Mouse (Mus musculus) frontal cortex, postnatal 36 days (tissue): Measurements from ENCODE around the gene Timm9.

Experiments
- DNase-seq, 2 experiments: peaks; one replicate each; pipeline ENCODE4 v3.0.0; 2022; ENCODE audit warnings: low spot score in 2 of 2

Gene Timm9

DNA sequence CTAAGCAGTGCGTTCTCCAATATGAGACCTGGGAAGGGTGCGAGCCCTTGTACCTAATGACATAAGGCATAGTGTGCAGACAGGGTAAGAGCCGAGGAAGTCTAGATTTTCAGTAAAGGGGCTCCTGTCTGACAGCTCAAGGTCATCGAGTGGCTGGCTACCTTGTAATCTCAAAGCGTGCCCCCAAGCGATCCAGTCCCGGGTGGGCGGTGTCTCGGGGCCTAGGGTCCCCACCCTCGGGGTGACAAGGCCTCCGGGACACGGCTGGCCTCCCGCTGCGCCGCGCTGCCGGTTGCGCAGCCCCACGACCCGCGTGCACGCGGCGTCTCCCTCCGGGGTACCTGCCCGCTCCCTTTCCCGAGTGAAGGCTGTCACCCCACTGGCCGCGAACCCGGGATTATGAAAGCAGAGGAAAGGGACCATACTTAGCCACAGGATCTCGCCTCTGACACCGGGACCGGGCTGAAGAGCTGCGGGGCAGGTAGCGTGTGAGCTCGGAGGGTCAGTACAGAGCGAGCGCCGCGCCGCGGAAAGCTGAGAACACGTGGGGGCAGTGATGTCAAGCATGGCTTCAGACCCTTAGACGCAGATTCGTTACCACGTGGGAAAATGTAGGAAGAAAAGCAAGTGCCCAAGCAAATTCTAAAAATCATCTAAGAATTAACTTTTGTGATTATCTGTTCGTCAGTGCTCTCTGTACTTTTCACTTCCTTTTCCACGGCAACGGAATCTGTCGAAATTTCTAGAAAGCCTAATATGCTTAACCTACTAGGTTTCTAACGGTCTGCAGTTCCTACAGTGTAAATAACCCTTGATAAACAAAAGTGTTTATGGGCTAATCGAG is at the start of gene Timm9, which contains the start of gene 2700049A03Rik:
TSS of gene Timm9 (minus strand) at position 555 of the 844 bp plus-strand sequence.
TSS of gene 2700049A03Rik (plus strand) at position 719 of the 844 bp plus-strand sequence.
- DNase-seq, result peak; percentile 88 to 90

DNA sequence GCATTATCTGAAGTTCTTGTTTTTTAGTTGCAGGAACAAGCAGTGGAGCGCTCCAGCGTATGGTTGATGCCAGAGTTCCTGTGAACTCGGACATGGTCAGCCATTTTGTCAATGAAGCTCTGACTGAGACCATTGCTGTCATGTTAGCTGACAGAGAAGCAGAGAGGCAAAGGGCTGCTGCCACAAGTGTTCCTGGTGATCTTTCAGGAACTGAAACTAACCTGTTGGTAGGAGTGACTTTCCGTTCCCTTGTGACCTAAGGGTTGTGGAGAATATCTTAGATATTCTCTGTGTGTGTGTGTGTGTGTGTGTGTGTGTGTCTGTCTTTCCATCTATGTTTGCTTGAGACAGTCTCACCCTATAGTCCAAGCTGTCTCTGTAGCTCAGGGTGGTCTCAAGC is 47.9 kb upstream of the Timm9 start:
- no peak for DNase-seq

DNA sequence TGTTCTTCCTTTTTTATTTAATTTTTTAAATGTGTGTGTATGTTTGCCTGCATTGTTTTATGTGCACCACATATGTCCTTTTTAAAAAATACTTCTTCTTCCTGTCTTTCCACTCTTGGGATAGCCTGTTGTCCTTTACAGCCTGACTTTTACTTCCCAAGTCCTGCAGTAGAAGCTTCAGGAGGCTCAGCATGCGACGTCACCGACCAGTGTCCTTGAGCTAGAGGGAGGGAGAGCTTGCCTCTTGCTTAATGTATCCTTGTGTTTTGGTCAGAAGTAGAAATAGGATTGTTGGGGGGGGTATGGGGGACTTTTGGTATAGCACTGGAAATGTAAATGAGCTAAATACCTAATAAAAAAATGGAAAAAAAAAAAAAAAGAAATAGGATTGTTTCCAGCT is 47.3 kb upstream of the Timm9 start:
- DNase-seq, result no peak

DNA sequence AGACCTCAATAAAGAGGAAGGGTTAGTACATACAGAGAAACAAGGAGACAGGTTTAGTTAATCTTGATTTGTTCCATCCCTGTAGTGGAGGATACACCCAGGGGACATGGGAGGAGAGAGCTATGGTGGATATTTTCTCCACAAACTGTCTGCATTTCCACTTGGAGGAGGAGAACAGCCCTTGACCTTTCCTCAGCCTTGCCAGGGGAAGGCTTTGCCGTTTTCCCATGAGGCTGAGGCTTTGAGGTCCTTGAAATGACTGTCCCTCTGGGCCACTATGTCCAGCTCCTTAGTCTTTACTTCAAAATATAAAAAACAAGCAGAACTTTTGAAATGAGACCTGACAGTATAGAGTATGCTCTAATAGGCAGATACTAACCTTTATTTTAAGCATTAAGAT is 33.4 kb upstream of the Timm9 start:
- DNase-seq, result no peak

DNA sequence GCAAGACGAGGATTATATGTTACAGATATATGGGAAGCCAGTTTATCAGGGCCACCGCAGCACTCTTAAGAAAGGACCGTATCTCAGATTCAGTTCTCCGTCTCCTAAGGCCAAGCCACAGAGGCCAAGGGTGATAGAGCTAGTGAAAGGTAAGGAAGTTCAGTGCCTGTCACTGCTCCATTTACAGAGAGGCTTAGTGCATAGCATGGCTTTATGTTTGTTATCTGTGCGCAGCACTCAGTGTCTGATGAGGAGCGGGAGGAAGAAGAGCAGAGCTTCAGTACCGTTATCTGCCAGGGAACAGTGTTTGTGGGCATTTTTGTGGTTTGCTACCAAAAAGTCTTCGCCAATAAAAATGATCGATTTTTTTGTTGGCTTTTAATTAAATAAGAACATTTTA is 27.9 kb upstream of the Timm9 start:
- DNase-seq, result no peak

DNA sequence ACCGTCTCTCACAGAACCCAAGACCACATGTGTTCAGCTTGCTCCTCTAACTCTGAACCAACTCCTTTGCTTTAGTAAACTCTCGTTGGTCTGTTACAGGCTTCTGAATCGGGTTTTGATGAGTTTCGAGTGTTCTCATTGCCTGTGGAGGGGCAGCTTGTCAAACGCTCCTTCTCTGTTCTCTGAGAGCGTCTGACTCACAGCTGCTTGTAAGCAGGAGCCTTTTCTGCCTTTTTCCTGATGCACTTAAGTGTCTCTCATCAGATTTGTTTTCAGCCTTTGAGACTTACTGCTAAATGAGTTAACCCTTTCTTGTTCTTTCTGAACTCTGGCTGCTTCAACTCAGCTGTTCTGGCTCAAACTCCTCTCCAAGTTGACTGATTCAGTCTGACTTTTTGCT is 21.5 kb upstream of the Timm9 start:
- DNase-seq, result no peak

DNA sequence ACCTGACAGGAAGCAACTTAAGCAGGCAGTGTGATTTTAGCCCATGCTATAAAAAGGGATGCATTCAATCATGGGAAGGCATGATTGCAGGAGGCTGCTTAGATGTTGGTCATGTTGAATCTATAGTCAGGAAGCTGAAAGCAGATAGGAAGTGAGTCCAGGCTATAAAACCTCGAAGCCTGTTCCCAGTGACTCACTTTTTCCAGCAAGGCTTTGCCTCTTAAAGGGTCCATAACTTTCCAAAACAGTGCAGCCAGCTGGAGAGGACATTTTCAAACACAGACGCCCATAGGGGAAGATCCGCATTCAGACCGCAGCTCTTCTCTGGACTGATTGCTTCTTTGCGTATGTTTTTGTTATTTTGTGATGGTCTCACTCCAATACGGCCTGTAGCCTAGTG is 18.5 kb upstream of the Timm9 start:
- DNase-seq, result no peak

DNA sequence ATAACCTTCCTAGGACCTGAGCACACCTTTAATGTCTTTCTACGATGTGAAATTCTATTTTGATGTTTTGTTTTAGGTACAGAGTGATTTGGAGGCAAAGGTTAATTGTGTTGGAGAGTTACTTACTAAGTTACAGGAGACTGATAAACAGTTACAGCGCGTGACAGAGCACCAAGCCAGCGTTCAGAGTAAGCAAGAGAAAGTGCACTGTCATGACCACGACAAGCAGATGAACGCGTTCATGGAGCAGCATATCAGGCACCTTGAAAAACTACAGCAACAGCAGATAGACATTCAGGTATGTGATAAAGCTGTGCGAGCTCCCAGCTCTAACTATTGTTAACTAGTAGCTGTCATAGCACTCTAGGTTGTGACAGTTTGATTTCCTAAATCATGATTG is 13.7 kb upstream of the Timm9 start:
- DNase-seq, result no peak

DNA sequence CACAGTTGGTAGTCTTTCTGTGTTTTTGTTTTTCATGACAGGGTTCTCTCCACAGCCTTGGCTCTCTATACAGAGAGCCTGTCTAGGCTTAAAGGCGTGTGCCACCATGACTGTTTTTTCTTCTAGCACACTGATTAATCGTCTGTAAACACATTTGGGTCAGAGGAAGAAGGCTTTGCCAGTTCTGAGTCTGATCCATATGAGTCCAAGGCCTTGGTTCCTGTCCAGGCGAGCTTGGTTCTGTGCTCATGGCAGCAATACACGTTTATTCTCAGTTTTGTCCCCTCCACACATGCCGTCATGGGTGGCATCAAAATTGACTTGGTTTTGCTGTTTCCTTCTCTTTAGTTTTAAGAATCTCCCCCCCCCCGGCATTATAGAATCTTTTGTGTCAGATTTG is 13.0 kb upstream of the Timm9 start:
- DNase-seq, result no peak

DNA sequence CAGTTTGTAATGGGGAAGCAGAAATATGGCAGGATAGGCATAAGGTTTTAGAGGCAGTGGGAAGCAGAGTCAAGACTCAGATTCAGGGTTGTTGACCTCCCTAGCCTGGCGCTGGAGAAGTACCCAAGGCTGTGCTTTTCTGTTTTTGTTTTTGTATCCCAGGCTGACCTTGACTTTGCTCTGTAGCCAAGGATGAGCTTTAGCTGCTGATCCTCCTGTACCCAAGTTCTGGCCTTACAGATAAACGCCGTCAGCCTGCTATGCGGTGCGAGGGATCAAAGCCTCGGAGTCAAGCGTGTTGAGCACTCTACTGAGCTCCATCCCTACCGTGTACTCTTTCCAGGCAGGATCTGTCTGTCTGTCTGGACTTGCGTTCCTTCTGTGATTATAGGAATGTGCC is 12.3 kb upstream of the Timm9 start:
- no peak for DNase-seq

DNA sequence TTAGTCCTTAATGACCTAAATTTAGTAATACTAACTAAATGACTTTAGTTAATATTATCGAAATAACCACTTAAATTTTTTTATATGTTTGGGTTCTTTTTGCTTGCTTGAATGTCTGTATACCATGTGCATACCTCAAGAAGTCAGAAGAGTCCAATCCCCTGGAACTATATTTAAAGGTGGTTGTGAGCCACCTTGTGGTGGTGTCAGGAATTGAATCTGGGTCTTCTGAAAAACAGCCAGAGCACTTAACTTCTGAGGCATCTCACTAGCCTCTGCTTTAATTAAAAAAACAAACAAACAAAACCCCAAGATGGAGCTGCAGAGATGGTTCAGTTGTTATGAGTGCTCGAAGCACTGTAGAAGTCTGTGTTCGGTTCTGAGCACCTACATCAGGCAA is 11.2 kb upstream of the Timm9 start:
- DNase-seq, result peak in 1 of 2 experiments; percentile 48

DNA sequence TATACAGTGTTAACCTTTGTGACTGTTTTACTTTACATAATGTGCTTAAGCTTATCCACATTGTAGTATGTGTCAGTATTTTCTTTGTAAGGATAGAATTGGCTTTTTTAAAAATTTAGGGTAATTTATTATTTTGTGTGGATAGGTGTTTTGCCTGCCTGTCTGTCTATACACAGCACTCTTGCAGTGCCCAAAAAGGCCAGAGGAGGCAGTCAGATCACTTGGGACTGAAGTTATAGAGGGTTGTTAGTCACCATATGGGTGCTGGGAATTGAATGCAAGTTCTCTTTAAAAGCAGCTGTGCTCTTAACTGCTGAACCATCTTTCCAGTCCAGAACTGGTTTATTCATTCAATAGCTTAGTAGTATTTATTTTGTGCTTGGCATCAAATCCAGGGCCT is 4.7 kb upstream of the Timm9 start:
- DNase-seq, result no peak

DNA sequence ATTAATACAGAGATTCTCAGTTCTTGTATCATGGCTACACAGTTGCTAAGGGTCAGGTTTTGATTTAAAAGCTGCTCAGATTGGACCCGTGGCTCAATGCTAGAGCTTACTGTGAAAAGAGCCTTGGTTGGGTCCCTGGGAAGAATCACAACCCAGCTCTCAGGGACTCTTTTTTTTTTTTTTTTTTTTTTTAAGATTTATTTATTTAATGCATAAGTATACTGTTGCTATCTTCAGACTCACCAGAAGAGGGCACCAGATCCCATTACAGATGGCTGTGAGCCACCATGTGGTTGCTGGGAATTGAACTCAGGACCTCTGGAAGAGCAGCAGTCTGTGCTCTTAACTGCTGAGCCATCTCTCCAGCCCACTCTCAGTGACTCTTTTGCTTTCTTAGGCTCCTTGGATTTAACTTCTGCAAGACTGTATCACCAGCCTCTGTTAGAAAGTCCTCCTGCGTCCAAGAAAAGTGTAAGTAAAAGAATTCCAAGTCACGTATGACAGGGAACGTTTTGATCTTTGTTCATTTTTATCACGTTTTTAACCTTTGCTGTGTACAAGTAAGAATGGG is 2.9 kb upstream of the Timm9 start:
- no peak for DNase-seq

DNA sequence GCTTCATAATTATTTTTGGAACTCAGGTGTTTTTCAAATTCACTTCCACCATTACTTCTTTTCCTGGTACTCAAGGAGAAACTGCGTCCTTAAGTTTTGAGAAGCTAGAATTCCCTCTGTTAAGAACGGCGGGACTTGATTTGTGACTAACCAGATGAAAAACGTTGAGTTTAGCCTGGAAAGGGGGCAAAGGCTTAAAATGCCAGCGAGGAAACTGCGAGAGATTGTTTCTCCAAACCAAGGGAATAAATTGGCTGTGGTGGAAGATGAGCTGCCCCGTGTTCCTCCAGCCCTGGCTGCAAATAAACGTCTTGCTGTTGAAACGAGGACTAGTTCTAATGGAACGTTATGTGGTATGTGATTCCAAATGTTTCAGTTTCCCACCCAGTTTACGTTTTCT is 1.2 kb upstream of the Timm9 start:
- DNase-seq, result no peak

DNA sequence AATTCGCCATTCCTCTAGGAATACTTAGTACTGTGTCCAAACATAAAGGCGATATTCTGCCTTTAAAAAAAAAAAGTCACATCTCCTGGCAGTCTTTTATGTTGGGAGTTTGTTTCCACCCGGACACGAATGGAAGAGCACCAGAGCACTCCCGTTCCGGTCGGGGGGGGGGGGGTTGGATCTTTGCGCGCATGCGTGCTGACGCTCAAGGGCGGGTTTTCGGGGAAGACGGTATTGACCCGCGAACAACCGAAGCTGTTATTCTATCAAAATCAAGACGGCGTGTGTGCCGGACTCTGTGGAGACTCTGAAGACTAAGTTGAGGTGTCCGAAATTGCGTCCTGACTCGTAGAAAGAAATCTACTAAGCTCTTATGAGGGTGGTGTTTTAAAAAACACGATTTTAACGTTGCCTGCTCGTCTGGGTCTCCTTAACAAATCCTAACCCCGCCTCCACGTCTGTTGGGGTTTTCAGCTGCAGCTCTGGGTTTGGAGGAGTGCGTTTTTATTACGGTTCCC is 549 bp upstream of the Timm9 start:
- peak; percentile 71 to 74 for DNase-seq

DNA sequence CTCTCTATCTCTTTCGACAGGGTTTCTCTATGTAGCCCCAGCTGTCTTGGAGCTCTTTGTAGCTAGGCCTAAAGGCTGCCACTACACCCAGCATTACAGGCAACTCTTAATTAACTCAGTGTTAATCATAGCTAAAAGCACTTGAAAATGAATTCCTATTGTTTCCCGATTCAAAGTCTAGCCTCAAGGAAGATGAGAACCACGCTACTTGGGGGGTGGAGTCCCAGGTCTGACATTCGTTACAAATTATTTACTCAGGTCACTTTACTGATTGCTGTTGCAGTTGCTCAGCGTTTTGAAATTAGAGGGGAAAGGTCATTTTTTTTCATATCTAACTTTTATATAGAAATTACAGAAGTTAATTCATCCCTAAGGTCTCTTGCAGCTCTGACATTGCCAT is 903 bp downstream of the Timm9 start:
- no peak for DNase-seq

DNA sequence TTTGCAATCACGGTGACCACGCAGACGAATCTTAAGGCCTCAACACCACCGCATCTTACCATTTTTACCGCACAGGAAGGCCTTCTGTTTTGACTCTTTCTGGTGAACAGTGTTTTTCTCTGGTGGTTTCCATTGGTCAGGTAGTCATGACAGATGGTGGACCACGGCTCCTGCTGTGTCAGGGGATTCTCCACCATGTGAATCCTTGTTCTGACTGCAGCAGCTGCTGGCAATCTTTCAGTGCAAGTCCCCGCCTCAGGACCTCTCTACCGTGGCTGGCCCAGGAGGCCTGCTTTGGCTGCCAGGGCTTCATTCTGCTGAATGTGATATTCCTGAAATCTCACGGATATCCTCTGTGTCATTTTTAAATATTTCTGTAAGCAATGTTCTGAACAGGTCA is 13.2 kb downstream of the Timm9 start:
- no peak for DNase-seq

DNA sequence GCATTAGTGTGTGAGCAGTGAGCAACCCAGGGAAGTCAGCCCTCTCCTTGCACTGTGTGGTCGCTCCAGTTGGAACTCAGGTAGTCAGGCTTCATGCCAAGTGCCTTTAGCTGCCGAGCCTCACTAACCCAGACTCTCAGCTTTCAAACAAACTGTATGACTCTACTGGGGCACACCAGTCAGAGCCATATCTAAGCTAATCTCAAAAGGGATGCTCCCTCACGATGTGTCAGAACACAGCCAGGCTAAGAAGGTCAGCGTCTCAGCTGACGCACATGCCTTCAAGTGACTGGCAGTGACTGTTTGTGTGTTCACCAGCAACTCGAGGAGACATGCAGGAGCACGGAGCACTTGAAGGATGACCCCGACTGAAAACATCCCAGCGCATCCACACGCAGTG is 13.8 kb downstream of the Timm9 start:
- no peak for DNase-seq

DNA sequence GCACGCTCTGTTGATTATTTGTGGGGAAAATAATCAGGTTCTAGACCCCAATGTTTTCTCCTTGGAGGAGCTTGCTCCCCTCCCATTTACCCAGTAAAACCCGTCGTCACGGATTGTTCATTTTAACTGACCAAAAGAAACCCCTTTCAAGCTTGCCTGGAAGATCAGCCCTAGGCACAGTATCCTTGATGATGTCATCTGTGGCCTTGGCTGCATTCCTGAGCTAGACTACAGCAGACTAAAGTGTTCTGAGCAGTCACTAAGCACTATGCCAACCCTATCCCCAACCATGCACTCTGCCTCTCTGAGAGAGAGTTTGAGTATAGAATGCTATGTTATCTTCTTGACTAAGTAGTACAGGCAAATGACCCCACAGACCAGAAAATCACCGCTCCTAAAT is 20.1 kb downstream of the Timm9 start:
- no peak for DNase-seq

DNA sequence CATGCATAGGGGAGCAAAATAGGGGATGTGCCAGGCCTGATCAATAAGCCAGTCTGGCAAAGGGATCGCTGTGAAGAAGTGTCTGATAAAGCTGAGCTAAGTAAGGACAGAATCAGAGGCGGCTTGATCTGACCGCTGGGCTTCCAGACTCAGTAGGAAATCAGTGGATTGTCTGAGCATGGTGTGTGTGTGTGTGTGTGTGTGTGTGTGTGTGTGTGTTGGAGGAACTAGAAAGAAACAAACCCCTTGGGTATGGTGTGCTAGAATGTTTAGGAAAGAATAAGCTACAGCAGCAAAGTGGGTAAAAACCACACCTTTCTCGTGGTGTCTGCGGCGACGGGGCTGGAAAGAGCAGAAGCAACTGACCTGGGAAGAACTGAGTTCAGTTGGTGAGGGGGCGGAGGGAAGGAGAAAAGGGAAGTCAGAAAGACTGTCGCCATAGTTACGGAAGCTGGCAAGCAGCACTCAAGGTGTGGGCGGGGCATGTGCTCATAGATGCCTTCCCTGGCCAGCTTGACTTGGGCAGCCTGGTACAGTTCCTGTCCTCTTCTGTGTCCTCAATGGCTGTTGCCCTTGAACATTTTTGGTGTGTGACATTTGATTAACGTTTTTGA is 22.7 kb downstream of the Timm9 start:
- DNase-seq, result peak; percentile 56 to 75

DNA sequence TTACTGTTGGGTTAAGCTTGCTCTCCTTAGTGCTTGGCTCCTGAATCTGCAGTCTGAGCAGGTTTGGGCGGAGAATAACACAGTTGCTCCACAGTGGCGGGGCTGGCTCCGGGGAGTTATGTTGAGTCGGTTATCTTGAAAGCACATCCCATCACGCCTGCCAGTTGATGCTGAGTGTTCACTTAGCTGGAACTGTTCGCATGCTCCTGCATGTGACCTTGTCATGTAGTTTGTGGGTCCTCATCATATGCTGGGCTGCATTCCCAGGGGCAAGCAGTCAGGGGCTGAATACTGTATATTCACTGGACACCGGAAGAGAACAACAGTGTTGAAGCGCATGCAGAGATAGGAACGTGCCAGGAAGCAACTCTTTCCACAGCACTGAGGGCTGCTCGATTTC is 23.4 kb downstream of the Timm9 start:
- no peak for DNase-seq

DNA sequence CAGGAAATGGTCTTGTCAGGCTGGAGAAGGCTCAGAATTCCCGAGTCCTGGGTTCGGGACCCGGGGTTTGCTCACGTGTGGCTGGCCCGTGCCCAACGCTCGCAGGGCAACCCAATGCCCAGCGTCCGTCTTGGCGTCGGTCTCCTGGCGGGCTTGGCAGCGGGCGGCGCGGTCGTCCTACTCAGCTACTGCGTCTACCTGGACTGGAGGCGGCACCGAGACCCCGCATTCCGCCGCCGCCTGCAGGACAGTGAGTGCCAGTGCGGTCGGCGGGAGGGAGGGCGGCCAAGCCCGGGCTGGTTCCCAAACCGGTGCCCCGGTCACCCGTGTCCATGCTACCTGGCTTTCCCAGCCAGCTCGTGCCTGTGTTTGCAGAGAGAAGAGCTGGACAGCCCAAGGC is 25.2 kb downstream of the Timm9 start, which contains the start of gene Tomm20l:
TSS of gene Tomm20l (plus strand) at position 98 of the 400 bp plus-strand sequence.
- DNase-seq, result no peak
